Mouse (Mus musculus): Measurements from ENCODE around the gene Irf1. TPM values are rescaled to one million over a fixed set of nuclear protein-coding genes. Genes with fewer than 3 reads are reported as not detected.
A peak's percentile ranks its signal among the peaks of the same experiment; 100 is the strongest.
"Not testable (repeated sequence)": the region's sequence is repeated elsewhere in the genome, so short reads cannot be mapped to it uniquely, and the experiment has no call there.

Gene Irf1
- polyA plus RNA-seq (2017; shearing (Covaris generic)), result 100 to 1,000 TPM; 236 to 307 TPM

DNA sequence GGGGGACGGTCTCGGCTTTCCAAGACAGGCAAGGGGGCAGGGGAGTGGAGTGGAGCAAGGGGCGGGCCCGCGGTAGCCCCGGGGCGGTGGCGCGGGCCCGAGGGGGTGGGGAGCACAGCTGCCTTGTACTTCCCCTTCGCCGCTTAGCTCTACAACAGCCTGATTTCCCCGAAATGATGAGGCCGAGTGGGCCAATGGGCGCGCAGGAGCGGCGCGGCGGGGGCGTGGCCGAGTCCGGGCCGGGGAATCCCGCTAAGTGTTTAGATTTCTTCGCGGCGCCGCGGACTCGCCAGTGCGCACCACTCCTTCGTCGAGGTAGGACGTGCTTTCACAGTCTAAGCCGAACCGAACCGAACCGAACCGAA, at the start of gene Irf1:
Irf1 (plus strand) TSS at position 255 of the 365 bp plus-strand sequence.
- ATAC-seq, result peak; percentile 88

DNA sequence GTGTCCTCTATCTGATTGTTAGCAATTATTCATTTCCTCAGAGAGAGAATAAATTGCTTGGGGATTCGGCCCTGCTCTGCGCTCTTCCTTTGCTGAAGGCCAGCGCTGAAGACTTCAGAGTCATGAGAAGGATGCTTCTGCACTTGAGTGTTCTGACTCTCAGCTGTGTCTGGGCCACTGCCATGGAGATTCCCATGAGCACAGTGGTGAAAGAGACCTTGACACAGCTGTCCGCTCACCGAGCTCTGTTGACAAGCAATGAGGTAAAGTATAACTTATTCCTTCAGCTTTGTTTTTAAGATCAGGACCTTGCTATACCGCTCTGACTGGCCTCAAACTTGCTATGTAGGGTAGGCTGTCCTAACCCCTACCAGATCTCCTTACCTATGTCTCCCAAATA, 49.1 kb upstream of the Irf1 start, which contains the start of gene Il5:
Il5 (plus strand) TSS at position 80 of the 400 bp plus-strand sequence.
- no peak for ATAC-seq

DNA sequence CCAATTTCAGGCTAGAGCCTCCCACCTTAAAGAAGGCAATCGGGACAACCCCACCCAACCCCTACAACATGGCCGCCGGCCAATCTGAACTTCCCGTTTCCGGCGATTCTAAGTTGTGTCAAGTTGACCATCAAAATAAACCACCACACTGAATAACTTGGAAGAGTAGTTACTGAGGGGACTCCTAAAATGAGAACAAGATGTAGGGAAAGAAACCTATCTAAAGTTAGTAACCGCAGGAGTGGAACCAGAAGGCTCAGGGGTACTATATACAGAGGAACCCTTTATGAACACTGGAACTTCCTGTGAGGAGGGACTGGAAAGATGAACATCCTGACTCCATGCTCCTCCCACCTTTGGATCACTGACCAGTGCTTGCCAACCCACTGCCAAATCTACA, 38.4 kb upstream of the Irf1 start:
- no peak for ATAC-seq

DNA sequence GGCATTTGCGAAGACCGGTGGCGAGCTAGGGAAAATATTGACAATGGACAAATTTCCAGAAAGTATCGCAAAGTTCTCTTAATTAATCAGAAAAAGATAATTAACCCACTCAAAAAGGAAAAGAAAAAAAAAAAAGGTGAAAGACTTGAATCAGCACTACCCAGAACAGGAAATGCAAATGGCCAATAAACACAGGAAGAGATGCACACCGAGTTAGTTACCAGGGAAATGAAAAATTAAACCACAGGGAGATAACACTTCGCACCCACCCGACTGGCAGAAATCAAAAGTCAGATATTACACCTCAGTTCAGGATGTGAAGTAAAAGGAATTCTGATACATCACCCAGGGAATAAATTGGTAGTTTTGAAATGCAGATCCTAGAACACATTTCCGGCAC, 37.6 kb upstream of the Irf1 start:
- ATAC-seq, result no peak

DNA sequence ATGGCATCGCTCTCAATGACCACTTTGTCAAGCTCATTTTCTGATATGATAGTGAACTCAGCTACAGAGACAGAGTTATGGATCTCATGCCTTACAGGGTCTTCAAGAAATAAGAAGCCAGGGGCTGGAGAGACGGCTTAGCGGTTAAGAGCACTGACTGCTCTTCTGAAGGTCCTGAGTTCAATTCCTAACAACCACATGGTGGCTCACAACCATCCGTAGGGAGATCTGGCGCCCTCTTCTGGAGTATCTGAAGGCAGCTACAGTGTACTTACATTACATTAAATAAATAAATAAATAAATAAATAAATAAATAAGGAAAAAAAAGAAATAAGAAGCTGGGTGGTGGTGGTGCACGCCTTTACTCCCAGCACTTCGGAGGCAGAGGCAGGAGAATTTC, 36.0 kb upstream of the Irf1 start:
- ATAC-seq, result no peak

DNA sequence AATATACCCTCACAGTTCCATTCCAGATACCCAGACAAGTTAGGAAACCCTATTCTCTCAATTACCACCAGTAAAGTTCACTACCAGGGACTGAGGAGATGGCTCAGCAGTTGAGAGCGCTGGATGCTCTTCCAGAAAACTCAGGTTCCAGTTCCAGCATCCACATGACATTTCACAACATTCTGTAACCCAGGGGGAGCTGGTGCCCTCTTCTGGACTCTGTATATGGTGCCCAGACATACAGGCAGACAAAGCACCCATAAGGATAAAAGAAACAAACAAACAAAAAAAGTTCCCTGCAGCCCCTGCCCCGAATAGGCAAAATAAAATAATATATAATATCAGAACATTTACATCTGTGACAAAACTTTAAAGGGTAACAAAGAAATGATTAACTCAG, 35.4 kb upstream of the Irf1 start:
- no peak for ATAC-seq

DNA sequence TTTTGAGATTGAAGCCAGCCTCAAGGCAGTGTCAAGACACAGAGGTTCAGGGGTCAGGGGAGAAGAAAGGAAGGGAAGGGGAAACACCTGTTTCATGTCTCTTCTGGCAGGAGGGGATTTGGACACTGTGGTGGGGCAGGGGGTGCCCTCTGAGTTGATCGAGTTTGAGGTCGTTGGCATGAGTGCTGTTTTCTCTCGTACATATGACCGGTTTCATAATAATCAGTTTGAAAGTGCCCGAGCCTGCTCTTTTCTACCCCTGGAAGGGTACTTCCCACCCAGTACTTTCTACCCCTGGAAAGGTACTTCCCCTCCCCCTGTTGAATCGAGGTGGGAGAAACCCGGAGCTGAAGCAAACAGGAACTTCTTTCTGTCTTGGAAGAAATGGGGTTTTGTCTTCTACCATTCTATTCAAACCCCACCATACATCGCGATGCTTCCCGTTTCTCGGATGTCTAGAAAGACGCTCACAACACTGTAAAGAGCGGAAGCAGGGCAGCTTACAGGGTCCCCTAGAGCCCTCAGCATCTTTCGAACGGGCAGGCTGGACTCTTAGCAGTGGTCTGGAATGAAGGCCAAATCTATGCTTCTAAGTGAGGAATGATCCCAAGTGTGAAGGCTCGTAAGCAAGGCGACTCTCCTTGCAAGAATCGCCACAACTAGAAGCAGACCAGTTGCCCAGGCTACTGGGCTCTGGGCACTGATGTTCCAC, 34.7 kb upstream of the Irf1 start:
- no peak for ATAC-seq

DNA sequence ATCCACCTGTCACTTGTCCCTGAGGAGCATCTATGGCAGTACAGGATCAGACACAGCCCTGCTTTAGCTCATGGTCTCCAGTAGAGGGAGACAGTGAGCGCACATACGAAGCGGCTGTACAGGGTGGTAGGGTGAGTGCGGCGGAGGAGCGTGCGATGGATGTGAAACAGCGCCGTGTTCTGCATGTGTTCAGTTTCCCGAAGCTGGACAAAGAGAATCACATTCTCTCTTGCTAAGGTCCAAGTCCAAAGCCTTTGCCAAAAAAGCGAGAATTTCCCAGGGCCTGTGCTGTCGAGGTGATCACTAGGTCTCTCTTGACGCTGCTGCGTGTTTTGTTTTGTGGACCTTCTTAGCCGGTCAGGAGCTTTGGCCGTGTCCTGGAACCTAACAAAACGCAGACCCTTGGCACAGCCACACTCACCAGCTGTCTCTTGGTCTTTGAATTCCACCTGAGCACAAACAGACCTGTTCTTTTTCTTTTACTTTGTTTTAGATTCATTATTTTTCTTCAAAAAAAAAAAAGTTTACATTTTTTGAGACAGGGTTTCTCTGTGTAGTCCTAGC, 34.0 kb upstream of the Irf1 start:
- peak; percentile 73 for ATAC-seq

DNA sequence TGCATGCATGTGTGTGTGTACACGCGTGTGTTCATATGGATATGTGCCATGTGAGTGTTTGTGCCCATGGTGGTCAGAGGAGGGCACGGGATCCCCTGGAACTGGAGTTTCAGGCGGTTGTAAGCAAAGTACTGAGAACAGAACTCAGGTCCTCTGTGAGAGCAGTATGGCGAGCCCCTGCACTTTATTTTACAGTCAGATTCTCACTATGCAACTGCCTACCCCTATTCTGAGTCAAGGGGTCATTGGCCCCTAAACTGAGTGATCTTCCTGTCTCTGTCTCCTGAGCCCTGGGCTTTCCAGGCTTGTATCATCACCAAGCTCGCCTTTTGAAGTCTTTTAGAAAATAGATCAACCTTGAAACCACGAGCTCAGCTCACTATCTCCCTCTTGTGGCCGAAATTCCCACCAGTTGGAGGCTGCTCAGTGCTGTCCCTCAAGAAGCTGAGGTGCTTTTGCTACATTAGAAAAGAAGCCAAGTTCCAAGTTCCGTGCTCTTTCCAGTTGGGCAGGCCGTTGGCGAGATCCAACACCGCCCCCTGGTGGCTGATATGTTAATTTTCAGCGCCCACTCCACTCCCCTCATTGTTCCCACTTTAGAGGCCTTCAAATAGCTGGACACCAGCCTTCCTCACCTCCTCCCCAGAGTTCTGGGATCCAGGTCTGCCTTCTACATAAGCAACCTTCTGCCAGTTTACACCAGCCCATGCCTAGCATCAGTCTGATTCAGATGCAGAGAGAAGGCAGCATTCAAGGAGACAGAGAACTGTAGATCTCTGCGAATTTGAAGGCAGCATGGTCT, 32.8 kb upstream of the Irf1 start:
- peak; percentile 31 for ATAC-seq

DNA sequence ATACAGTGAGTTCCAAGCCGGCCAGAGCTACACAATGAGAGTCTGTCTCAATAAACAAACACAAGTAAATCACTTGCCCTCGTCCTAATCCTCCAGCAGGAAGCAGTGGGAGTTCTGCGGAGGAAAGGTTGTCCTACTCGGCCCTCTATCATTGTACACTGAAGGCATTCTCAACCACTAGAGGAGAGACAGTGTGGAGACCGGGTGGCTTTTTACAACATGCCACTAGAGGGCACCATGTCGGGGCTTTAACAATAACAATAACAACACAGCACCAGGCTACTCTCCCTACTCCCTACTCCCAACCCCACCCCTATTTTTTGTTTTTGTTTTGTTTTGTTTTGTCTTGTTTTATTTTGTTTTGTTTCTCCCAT, 32.3 kb upstream of the Irf1 start:
- peak; percentile 57 for ATAC-seq

DNA sequence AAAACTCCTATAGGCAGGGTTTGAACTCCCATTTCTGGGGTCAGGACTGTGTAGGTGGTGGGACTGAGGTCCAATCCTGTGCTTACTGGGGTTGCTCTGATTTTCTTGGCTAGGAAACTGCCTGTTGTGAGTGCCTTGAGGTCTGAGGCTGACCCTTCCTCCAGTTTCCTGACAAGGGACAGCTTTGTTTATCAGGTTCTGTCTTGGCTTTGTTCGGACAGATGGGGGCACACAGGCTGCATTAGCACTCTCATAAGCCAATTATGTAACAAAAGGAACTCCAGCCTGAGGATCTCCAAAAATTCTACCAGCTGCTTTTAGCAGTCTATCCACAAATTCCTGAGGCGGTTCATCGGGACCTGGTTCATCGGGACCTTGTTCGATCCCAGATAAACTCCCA, 27.5 kb upstream of the Irf1 start:
- no peak for ATAC-seq

DNA sequence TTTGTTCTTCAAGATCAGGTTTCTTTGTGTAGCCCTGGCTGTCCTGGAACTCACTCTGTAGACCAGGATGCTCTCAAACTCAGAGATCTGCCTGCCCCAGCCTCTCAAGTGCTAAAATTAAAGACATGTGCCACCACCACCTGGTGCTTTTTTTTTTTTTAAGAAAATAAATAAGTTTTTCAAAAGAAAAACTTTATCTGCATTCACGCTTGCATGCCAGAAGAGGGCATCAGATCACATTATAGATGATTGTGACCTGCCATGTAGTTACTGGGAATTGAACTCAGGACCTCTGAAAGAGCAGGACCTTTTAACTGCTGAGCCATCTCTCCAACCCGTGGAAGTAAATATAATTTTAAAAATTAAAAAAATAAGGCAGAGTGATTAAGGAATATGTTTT, 24.6 kb upstream of the Irf1 start:
- no peak for ATAC-seq

DNA sequence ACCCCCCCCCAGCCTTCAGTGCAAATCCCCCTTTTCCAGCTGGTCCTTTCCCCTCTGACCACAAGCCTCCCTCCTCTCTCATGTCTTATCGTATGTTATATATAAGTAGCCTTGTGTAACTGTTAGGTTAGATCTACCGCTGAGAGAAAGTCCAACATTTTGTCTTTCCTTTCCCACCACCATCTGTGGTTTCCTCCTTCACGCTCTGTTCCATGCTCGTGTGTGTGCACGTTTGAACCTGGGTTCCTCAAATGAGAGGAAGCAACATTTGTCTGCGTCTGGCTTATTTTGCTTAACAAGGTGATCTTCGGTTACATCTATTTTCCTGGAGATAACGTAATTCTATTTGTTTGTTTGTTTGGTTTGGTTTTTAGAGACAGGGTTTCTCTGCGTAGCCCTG, 21.8 kb upstream of the Irf1 start:
- ATAC-seq, result no peak

DNA sequence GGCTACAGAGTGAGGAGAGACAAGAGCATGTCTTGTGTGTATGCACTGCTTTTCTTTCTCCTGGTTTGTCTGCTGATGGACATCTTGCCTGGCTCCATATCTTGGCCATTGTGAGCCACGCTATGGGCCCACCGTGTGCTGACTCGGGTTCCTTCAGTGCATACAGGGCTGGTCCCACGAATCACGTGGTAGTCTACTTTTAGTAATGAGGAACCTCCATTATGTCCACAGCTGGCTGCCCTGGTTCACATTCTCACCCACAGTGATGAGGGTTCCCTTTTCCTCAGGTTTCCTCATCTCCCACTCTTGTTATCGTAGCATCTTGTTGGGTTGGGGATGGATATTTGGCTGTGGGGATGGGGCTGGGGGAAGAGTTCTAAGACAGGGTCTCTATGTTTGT, 21.2 kb upstream of the Irf1 start:
- no peak for ATAC-seq

DNA sequence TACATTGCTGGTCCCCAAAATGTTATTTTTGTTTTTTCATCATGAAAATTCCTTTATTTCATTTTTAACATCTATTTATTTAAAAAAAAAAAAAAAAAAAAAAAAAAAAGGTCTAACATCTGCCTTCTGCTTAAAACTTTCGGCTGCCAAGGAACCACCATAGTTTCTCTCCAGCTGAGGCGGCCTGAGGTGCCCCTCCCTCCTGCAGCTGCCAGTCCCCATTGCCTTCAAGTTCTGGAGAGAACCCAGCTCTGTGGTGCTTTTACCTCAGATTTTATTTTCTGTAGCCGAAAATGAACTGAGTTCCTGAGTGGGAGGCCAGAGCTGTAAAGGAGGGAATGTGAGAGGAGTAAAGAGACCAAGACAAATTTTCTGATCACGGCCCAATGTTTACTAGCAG, 20.5 kb upstream of the Irf1 start:
- no peak for ATAC-seq

DNA sequence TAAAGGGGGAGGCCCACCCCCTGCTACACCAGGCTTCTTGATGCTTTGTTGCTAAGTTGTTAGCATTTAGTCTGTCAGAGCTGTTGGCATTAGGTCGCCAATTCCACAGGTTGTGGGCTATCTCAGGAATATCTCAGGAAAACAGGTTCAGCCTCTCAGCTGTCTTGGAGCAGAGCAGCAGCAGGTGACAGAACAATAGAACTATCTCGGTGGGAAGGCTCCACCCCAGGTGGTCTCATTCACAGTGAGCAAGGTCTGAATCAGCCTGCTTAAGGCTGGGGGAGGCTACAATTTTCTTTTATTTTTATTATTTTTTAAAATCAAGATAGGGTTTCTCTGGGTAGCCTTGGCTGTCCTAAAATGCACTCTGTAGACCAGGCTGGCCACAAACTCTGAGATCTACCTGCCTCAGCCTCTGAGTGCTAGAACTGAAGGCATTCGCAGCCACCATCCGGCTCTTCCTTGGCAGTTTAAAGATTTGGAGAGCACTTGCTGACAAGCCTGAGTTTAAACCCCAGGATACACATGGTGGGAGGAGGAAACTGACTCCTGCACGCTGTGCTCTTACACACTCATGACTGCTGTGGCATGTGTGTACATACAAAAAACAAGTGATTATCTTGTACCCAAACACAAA, 20.0 kb upstream of the Irf1 start:
- no peak for ATAC-seq

DNA sequence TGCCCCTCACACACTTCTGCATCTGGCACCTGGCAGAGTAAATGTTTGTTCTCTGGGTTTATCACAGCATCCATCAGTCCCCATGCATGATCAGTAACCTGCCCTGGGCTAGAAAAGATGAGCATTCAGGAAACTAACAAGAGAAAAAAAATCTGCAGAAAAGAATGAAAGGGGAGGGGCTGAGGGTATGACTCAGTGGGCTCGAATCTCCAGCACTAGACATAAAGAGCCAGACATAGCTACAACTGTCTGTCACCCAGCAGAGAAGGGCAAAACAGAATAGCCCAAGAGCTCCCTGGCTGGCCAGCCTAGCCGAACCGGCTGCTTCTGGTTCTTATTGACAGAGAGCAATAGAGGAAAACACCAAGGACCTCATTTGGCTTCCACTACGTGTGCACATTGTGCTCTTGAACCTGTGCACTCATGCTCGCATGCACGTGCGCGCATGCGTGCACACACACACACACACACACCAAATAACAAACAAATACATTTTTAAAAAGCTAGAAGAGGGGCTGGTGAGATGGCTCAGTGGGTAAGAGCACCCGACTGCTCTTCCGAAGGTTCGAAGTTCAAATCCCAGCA, 14.7 kb upstream of the Irf1 start:
- no peak for ATAC-seq

DNA sequence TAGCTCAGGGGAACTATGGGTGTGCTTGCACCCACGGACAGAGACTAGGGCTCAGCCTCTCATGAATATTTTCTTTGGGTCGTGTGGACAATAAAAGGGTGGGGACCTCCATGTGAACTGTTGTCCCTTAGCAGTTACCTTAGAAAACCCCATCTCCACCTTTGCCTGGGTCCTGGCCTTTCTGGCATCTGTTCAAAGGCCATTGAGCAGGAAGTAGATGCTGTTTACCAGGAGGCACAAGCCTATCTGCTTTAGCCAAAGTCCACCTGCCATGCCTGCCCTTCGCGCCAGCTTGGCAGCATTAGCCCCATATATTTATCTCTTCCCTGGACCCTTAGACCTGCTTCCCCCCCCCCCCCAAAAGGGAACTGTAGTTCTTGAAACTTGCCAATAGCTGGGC, 12.2 kb upstream of the Irf1 start:
- ATAC-seq, result no peak

DNA sequence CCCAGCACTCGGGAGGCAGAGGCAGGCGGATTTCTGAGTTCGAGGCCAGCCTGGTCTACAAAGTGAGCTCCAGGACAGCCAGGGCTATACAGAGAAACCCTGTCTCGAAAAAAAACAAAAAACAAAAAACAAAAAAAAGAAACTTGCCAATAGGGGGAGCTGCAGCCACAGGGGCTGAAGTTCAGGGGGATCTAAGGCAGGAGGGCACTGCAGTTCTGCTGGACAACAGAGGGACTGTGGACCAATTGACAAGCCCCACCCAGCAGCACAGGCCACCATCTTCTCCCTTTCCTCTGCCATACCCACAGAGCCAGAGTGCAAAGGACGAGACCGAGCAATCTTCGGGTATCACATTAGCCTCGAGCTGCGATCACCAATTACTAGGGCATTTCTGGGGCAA, 11.8 kb upstream of the Irf1 start:
- ATAC-seq, result not testable (repeated sequence)

DNA sequence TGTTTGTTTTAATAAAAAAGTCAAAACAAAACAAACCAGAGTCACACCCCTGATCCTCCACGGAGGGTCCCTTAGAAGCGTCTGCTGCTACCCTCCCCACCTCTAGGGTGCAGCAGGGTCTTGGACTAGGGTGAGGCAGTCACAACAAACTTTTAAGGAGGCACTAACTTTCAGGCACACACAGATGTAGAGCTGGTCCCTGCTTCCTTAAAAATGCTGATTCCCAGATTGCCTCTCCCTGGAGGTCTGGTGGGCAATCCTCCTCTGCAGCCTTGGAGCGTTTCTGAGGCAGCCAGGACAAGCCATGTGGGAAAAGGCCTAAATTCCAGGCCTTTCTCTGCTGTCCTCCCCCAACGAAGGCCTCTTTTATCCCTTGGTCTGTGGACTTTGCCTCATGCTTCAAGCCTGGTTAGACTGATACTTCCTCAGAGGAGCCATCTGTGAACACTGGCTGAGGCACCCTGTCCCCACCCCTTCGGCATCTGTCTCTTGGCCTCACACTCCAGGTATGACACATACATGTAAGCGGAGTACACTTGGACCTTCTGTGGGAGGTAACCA, 10.9 kb upstream of the Irf1 start:
- no peak for ATAC-seq

DNA sequence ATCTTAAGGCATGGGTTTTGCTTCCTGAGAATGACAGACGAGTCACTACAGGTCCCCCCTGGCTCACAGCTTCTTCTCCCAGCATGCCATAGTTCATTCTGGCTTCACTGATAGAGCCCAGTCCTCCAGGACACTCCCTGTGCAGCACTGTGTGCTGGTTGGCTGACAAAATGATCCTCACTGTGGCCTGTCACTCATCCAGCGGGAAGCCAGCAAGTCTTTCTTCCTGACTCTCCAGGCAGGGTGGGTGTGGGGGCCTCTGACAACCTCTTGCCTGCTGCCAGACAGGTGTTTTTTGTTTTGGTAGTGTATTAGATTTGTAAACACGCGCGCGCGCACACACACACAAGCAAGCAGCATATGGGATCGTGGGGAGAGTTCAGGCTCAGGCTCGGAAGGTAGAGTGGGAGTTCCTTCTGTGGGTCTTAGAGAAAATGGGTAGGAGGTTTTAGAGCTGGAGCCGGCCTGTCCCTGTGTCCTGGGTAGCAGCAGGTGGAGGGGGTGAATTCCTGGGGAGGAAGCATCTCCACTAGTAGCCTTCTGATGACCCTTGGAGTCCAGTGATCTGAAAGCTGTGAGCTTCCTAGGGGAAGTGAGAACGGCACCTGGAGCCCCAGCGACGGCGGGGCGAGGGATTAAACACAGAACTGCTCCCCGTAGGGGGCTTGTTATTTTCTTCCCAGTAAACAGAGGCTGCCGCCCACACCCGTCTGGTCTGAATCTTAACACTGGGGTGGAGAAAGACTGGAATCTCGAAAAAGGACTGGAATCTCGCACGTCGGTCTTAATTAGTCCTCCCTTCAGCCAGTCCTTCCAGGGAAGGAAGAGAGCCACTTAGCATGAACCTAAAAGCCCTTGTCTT, 10.0 kb upstream of the Irf1 start:
- no peak for ATAC-seq

DNA sequence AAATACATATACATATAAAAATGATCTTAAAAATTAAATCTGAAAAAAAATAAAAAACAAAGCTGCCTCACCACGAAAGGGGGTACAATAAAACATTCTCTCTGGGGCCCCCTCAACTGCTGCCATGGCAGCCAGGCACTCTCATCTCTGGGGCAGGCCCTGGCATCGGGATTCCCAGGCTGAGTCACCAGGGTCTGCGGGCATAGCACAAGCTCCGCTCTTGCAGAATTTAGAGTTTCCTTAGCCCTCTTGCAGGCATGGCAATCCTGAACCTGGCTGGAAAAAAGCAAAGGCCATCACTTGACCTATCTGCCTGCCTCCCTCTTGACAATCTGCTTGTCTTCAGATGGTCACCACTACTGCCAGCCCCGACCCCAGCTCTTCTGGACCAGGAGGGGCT, 8.5 kb upstream of the Irf1 start:
- ATAC-seq, result no peak

Data from activated CD4-positive, CD25-positive, alpha-beta regulatory T cell, adult 4 months (primary cell).